Mouse (Mus musculus) ES-E14 (cell line): ENCODE data around the gene Myadml2. TPM values are rescaled to one million over a fixed set of nuclear protein-coding genes. Genes with fewer than 3 reads are reported as not detected.
A peak's percentile ranks its signal among the peaks of the same experiment; 100 is the strongest.

Source experiments
- DNase-seq: peaks from one replicate; pipeline ENCODE4 v3.0.0-alpha.2; 2013; ENCODE audit warnings: low read depth, low spot score
- H3K27ac ChIP-seq: 2 replicates; pipeline ENCODE4 v1.5.1; 2012; ENCODE audit warnings: low read depth, mild to moderate bottlenecking, low read length, moderate library complexity, mixed read lengths; ENCODE audit not compliant: poor library complexity, insufficient read depth, severe bottlenecking
- H3K36me3 ChIP-seq: 2 replicates; pipeline ENCODE4 v1.6.1; 2012; ENCODE audit warnings: mild to moderate bottlenecking, low read length, moderate library complexity, mixed read lengths; ENCODE audit not compliant: control insufficient read depth, poor library complexity, insufficient read depth, severe bottlenecking
- H3K4me1 ChIP-seq, 2 experiments: fragments of 150-350 bp in 1 of 2; sonication (generic) in 1 of 2; 2 replicates each; pipeline ENCODE4 v1.6.1; 2012; ENCODE audit warnings: low read length in 2 of 2, mild to moderate bottlenecking in 1 of 2, mixed read lengths in 1 of 2; ENCODE audit not compliant: control insufficient read depth in 2 of 2, insufficient read depth in 2 of 2, poor library complexity in 1 of 2
- H3K4me3 ChIP-seq, 2 experiments: fragments of 150-350 bp in 1 of 2; sonication (generic) in 1 of 2; 2 replicates each; pipeline ENCODE4 v1.5.1; 2012; ENCODE audit warnings: low read length in 2 of 2, low read depth in 1 of 2, mild to moderate bottlenecking in 1 of 2, mixed read lengths in 1 of 2; ENCODE audit not compliant: insufficient read depth in 1 of 2, poor library complexity in 1 of 2, severe bottlenecking in 1 of 2
- H3K9ac ChIP-seq: 2 replicates; pipeline ENCODE4 v1.6.1; 2012; ENCODE audit warnings: low read depth, mild to moderate bottlenecking, low read length, mixed read lengths; ENCODE audit not compliant: poor library complexity, insufficient read depth, severe bottlenecking
- H3K9me3 ChIP-seq: fragments of 150-350 bp; sonication (generic); 2 replicates; pipeline ENCODE4 v1.6.1; 2012; ENCODE audit warnings: low read depth, mild to moderate bottlenecking, low read length; ENCODE audit not compliant: control insufficient read depth, insufficient read depth
- CHD2 ChIP-seq: IDR thresholded peaks from 2 replicates; pipeline ENCODE4 v1.6.1; 2014; ENCODE audit warnings: mild to moderate bottlenecking, low read depth, low read length, inconsistent platforms
- HCFC1 ChIP-seq: IDR thresholded peaks from 2 replicates; pipeline ENCODE4 v1.6.1; 2012; ENCODE audit warnings: low read length, inconsistent platforms, borderline replicate concordance; ENCODE audit not compliant: insufficient read depth
- MAFK ChIP-seq: IDR thresholded peaks from 2 replicates; pipeline ENCODE4 v1.6.1; 2014; ENCODE audit warnings: mild to moderate bottlenecking, low read depth, low read length, inconsistent platforms; ENCODE audit not compliant: insufficient read depth
- ZC3H11A ChIP-seq: IDR thresholded peaks from 2 replicates; pipeline ENCODE4 v1.6.1; 2012; ENCODE audit warnings: low read depth, mild to moderate bottlenecking, inconsistent platforms, low read length, borderline replicate concordance
- ZNF384 ChIP-seq: IDR thresholded peaks from 2 replicates; pipeline ENCODE4 v1.6.1; 2012; ENCODE audit warnings: low read depth, low read length, inconsistent platforms
- in situ Hi-C, 2 experiments: fragments of 600-800 bp; cut with MboI; formaldehyde crosslinking; loops; one replicate each; pipeline ENCODE4 v1.15.1; 2025; ENCODE audit warnings: low sequenced_read_pairs in 2 of 2, inconsistent platforms in 1 of 2; ENCODE audit not compliant: unreplicated experiment in 2 of 2
- total RNA-seq: library from RNA; depleted of rRNA; stranded (reverse); fragments of 300-350 nt; gene quantifications from 2 replicates; pipeline ENCODE4 v1.2.3, GENCODE M21; 2012

Gene Myadml2
- total RNA-seq, 1 experiment: not detected

DNA sequence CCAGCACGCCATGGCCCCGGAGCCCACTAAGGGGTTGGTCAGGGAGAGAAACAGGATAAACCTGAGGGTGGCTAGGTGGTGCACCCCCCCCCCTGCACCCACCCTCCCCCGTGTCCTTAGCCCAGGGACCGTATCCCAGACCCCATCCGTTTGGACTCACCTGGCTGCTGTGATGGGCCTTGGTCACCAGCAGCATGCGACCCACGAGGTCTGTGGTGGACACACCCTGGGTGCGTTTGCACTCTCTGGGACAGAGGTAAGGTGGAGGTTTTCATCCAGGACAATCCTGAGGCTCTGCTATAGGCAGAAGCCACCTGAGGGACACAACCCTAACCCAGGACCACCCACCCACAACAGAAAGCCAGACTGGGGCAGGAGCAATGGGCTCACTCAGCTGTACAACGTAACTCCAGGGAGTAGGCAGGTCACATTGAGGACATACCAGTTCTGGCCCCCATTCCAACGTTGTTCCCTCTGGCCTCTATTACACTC, 34.4 kb downstream of the Myadml2 start:
- in situ Hi-C loops: no loop called here
- TF ChIP-seq ZNF384 (no peak), ZC3H11A (no peak), CHD2 (no peak), MAFK (no peak)
- no peak overlapping the region for H3K9ac ChIP-seq
- peaks cover 6 to 29% of the 10 kb centered on the region in 2 experiments; a peak in 3 of 4 replicates for H3K4me1 ChIP-seq
- DNase-seq: no peak
- H3K27ac ChIP-seq: no peak overlapping the region
- no peaks in the 10 kb centered on the region for H3K9me3 ChIP-seq
- H3K4me3 ChIP-seq: no peak overlapping the region
- H3K36me3 ChIP-seq: peaks cover 38% of the 10 kb centered on the region

DNA sequence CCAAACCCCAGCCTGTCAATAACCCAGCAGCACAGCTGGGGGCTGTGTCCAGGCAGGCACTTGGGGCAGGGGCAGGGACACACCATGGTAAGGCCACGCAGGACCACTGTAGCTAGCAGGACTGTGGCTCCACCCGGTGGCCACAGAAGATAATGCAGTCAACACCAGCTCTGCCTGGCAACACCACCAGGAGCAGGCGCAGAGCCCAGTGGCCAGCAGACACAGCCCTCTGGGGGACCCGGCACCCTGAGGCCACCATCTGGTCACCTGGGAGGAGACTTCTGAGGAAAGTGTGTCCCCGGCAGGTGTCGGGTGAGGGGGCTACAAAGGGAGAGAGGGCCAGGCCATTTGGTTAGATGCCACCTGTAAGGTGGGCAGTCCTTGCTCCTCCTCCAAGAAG, 35.2 kb downstream of the Myadml2 start:
- Histone ChIP-seq H3K4me3 (peak overlapping the region in 1 of 2 experiments; percentile 9; a peak in 1 of 4 replicates), H3K9ac (no peak overlapping the region), H3K9me3 (no peaks in the 10 kb centered on the region), H3K4me1 (peaks cover 4 to 33% of the 10 kb centered on the region in 2 experiments; a peak in 3 of 4 replicates), H3K36me3 (peaks cover 38% of the 10 kb centered on the region), H3K27ac (no peak overlapping the region)
- in situ Hi-C loops: no loop called here
- DNase-seq: no peak
- TF ChIP-seq ZC3H11A (peak; percentile 44; the same call in 1 of the 2 replicates), HCFC1 (no peak)

DNA sequence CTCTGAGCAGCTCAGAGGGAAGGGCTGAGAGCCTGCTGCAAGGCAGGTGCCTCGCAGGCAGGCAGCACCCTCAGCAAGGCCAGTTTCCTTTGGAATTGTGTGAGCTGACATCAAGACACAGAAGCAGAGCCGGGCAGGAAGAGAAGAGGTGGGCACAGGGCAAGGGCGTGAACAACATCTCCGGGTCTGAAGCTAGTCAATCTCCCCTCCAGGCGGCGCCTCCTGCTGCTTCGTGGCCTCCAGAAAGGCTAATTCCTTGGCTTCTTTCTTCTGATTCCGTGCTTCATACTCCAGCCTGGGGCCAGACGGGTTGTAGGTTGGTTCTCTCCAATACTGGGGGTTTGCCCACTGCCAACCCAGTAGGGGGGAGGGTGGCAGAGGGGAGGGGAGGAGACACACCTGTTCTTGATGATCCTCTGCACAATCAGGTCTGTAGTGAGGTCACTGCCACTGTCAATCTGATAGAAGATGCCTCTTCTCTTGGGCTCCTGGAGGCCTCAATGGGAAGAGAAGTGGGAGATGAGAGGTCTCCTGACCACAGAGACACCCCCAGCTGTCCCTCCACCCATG, 37.4 kb downstream of the Myadml2 start:
- DNase-seq: no peak
- Histone ChIP-seq H3K4me3 (no peak overlapping the region), H3K27ac (no peak overlapping the region), H3K9me3 (no peaks in the 10 kb centered on the region), H3K4me1 (peaks cover 0 to 28% of the 10 kb centered on the region in 2 experiments; a peak in 3 of 4 replicates), H3K36me3 (peaks cover 41% of the 10 kb centered on the region), H3K9ac (no peak overlapping the region)
- TF ChIP-seq MAFK: no peak
- TF ChIP-seq ZC3H11A: no peak
- TF ChIP-seq CHD2: no peak
- TF ChIP-seq HCFC1: no peak
- TF ChIP-seq ZNF384: no peak
- in situ Hi-C loops: no loop called here

DNA sequence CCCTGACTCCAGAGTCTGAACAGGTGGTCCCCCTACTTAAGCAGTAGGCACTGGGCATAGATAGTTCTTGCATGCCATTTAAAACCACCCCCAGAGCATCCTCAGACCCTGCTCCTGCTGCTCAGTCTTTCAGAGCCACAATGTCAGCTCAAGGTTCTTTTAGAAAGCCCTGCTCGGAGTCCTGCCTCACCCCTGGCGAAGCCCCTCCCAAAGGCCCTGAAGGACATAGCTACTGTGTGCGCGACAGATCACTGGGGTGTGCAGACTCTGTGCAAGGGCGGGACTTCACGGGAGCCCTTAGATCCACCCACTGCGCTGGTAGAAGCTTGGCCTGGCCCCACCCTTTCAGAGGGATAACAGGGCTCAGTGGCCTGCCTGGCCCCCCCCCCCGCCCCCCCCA, 38.7 kb downstream of the Myadml2 start:
- TF ChIP-seq HCFC1 (no peak), ZNF384 (no peak), MAFK (no peak)
- Histone ChIP-seq H3K27ac (no peak overlapping the region), H3K36me3 (peaks cover 41% of the 10 kb centered on the region), H3K9me3 (no peaks in the 10 kb centered on the region), H3K9ac (no peak overlapping the region), H3K4me1 (peaks cover 0 to 24% of the 10 kb centered on the region in 2 experiments; a peak in 3 of 4 replicates), H3K4me3 (no peak overlapping the region)
- DNase-seq: no peak
- in situ Hi-C loops: no loop called here
